Mouse (Mus musculus) cerebellum, adult 2 months (tissue): ENCODE measurements around the gene Adcy9.

ENCODE experiments used
- CTCF ChIP-seq: fragments of 200-500 bp; IDR thresholded peaks from 2 replicates; pipeline ENCODE4 v1.5.1; 2011; ENCODE audit warnings: low read depth, mild to moderate bottlenecking, control low read depth, low read length, moderate library complexity, borderline replicate concordance; ENCODE audit not compliant: insufficient read depth
- POLR2A ChIP-seq: fragments of 200-500 bp; IDR thresholded peaks from 2 replicates; pipeline ENCODE4 v1.6.1; 2011; ENCODE audit warnings: low read length, control low read depth, borderline replicate concordance; ENCODE audit not compliant: insufficient read depth

- TF ChIP-seq CTCF (no peak), POLR2A (no peak)
These were observed 116.7 kb downstream of the Adcy9 start for GRCm38 (mm10) chr16:4303554-4303953.
